8 mouse cellular contexts compared by ENCODE assay signal in genomic region chr2:152330858-152331423, GRCm38 (mm10). TPM values are rescaled to one million over a fixed set of nuclear protein-coding genes. Genes with fewer than 3 reads are reported as not detected.
DNase-seq lines count a peak whose midpoint lies in the region; ATAC-seq and TF ChIP-seq lines count a peak whose summit lies in the region.

No protein-coding gene starts in this region.

- no peak for TF ChIP-seq POLR2A in embryonic fibroblast, embryonic 13.5 days (IDR thresholded peaks at IDR 0.05; ENCODE audit: low read depth, low read length)

- peak overlapping the region; percentile 91 for H3K4me2 ChIP-seq in neural tube, embryonic 13.5 days

- no peak for TF ChIP-seq CTCF in embryonic fibroblast, embryonic 13.5 days (IDR thresholded peaks at IDR 0.05; ENCODE audit: borderline replicate concordance, insufficient read depth, low read length)

- H3K9ac ChIP-seq in neural tube, embryonic 13.5 days: peak overlapping the region; percentile 92

- no peaks in the 10 kb centered on the region for H3K27me3 ChIP-seq in megakaryocyte, embryonic 14.5 days (replicated peaks)
- peaks cover 17% of the 10 kb centered on the region for H3K27me3 ChIP-seq in limb, embryonic 10.5 days (ENCODE audit: low read depth, poor library complexity, severe bottlenecking)
- no peaks in the 10 kb centered on the region for H3K27me3 ChIP-seq in neural tube, embryonic 13.5 days

- 70% methylated on average over 7 of the region's 7 CpGs for WGBS in limb, embryonic 10.5 days
- WGBS in neural tube, embryonic 13.5 days: 73% methylated on average over 7 of the region's 7 CpGs

- no peak for DNase-seq in limb, embryonic 10.5 days (ENCODE audit: low spot score)
- no peak for DNase-seq in yolk sac, embryonic 10.5 days (ENCODE audit: low spot score)
- DNase-seq in cerebellum, adult 11-12 months: no peak
- no peak for DNase-seq in left cerebral cortex, postnatal 14 days (ENCODE audit: low spot score in 2 of 2)

- peak overlapping the region; percentile 98 for H3K4me3 ChIP-seq in megakaryocyte, embryonic 14.5 days (replicated peaks)
- H3K4me3 ChIP-seq in embryonic fibroblast, embryonic 13.5 days (ENCODE audit: insufficient read depth, low read length): peak overlapping the region; percentile 92
- H3K4me3 ChIP-seq in limb, embryonic 10.5 days: peak overlapping the region; percentile 71
- H3K4me3 ChIP-seq in neural tube, embryonic 13.5 days: peak overlapping the region; percentile 92

- peaks cover 79% of the 10 kb centered on the region for H3K4me1 ChIP-seq in megakaryocyte, embryonic 14.5 days
- H3K4me1 ChIP-seq in embryonic fibroblast, embryonic 13.5 days (ENCODE audit: control insufficient read depth, insufficient read depth, low read length): peaks cover 1% of the 10 kb centered on the region; the same call in 1 of the 2 replicates
- H3K4me1 ChIP-seq in limb, embryonic 10.5 days: peaks cover 23% of the 10 kb centered on the region
- peaks cover 27% of the 10 kb centered on the region for H3K4me1 ChIP-seq in neural tube, embryonic 13.5 days (replicated peaks)

- no peak for ATAC-seq in megakaryocyte, adult 5-6 weeks (ENCODE audit: poor library complexity, severe bottlenecking)
- ATAC-seq in neural tube, embryonic 13.5 days (ENCODE audit: low read depth): no peak

- no peak overlapping the region for H3K27ac ChIP-seq in embryonic fibroblast, embryonic 13.5 days (ENCODE audit: insufficient read depth, low read length)
- 0 out of 2 replicates have a peak overlapping the region, but pooled peaks have one; percentile 93 for H3K27ac ChIP-seq in limb, embryonic 10.5 days
- H3K27ac ChIP-seq in neural tube, embryonic 13.5 days (replicated peaks): no peak overlapping the region

- peaks cover 48% of the 10 kb centered on the region for H3K36me3 ChIP-seq in megakaryocyte, embryonic 14.5 days (replicated peaks; ENCODE audit: low read length)
- H3K36me3 ChIP-seq in limb, embryonic 10.5 days: peaks cover 50% of the 10 kb centered on the region
- peaks cover 34% of the 10 kb centered on the region for H3K36me3 ChIP-seq in neural tube, embryonic 13.5 days

- intact Hi-C loops in left cerebral cortex, postnatal 14 days (cut with DNase I): no loop called here

- no peaks in the 10 kb centered on the region for H3K9me3 ChIP-seq in megakaryocyte, embryonic 14.5 days
- no peaks in the 10 kb centered on the region for H3K9me3 ChIP-seq in limb, embryonic 10.5 days (replicated peaks)
- no peaks in the 10 kb centered on the region for H3K9me3 ChIP-seq in neural tube, embryonic 13.5 days

RNA-seq across cellular contexts. Expression of gene Rbck1, which starts 1.5 kb away (rescaled TPM):
- 152 and 308 TPM in 2 replicates for polyA plus RNA-seq in megakaryocyte, embryonic 14.5 days (2012; ENCODE audit: insufficient read depth, low replicate concordance)
- 45.4 and 46.2 TPM in 2 replicates for total RNA-seq in megakaryocyte, adult 5-6 weeks (2015)
- 54.8 and 55.5 TPM in 2 replicates for total RNA-seq in megakaryocyte, adult 5-6 weeks (2017)
- 59.0 and 79.2 TPM in 2 replicates for polyA plus RNA-seq in embryonic fibroblast, embryonic 13.5 days (2011; ENCODE audit: insufficient read length, low read depth, missing spikeins)
- polyA plus RNA-seq in limb, embryonic 10.5 days (2016; fragmentation: Nextera tagmentation; extraction: Ambion mirVana): 85.8 and 92.6 TPM in 2 replicates
- polyA plus RNA-seq in neural tube, embryonic 13.5 days (2015; fragmentation: Nextera tagmentation; extraction: Ambion mirVana): 92.9 and 93.1 TPM in 2 replicates
- total RNA-seq in left cerebral cortex, postnatal 14 days (2021): 100 to 1,000 TPM; 107 to 116 TPM

RNA-seq across cellular contexts. Expression of gene Trib3, which starts 12.9 kb away (rescaled TPM):
- polyA plus RNA-seq in megakaryocyte, embryonic 14.5 days (2012; ENCODE audit: insufficient read depth, low replicate concordance): 26.3 and 95.5 TPM in 2 replicates
- 0.16 and 1.3 TPM in 2 replicates for total RNA-seq in megakaryocyte, adult 5-6 weeks (2015)
- 1.1 TPM in 1 of 2 replicates, not detected in the other for total RNA-seq in megakaryocyte, adult 5-6 weeks (2017)
- polyA plus RNA-seq in embryonic fibroblast, embryonic 13.5 days (2011; ENCODE audit: insufficient read length, low read depth, missing spikeins): 49.1 and 85.1 TPM in 2 replicates
- 2.6 and 3.2 TPM in 2 replicates for polyA plus RNA-seq in limb, embryonic 10.5 days (2016; fragmentation: Nextera tagmentation; extraction: Ambion mirVana)
- 1.1 and 2.1 TPM in 2 replicates for polyA plus RNA-seq in neural tube, embryonic 13.5 days (2015; fragmentation: Nextera tagmentation; extraction: Ambion mirVana)
- total RNA-seq in left cerebral cortex, postnatal 14 days (2021): under 1 TPM; 0.34 to 0.99 TPM

RNA-seq across cellular contexts. Expression of gene Tbc1d20, which starts 37.3 kb away (rescaled TPM):
- 6.9 and 22.2 TPM in 2 replicates for polyA plus RNA-seq in megakaryocyte, embryonic 14.5 days (2012; ENCODE audit: insufficient read depth, low replicate concordance)
- 23.3 and 28.1 TPM in 2 replicates for total RNA-seq in megakaryocyte, adult 5-6 weeks (2015)
- 23.2 and 28.9 TPM in 2 replicates for total RNA-seq in megakaryocyte, adult 5-6 weeks (2017)
- polyA plus RNA-seq in embryonic fibroblast, embryonic 13.5 days (2011; ENCODE audit: insufficient read length, low read depth, missing spikeins): 61.7 and 74.1 TPM in 2 replicates
- polyA plus RNA-seq in limb, embryonic 10.5 days (2016; fragmentation: Nextera tagmentation; extraction: Ambion mirVana): 31.2 and 37.1 TPM in 2 replicates
- polyA plus RNA-seq in neural tube, embryonic 13.5 days (2015; fragmentation: Nextera tagmentation; extraction: Ambion mirVana): 31.7 and 34.2 TPM in 2 replicates
- total RNA-seq in left cerebral cortex, postnatal 14 days (2021): 10 to 100 TPM; 50.1 to 54.8 TPM

RNA-seq across cellular contexts. Expression of gene Nrsn2, which starts 45.5 kb away (rescaled TPM):
- 1.2 TPM in 1 of 2 replicates, not detected in the other for polyA plus RNA-seq in megakaryocyte, embryonic 14.5 days (2012; ENCODE audit: insufficient read depth, low replicate concordance)
- total RNA-seq in megakaryocyte, adult 5-6 weeks (2015): not detected in 2 replicates
- not detected in 2 replicates for total RNA-seq in megakaryocyte, adult 5-6 weeks (2017)
- polyA plus RNA-seq in embryonic fibroblast, embryonic 13.5 days (2011; ENCODE audit: insufficient read length, low read depth, missing spikeins): not detected in 2 replicates
- 0.59 and 1.4 TPM in 2 replicates for polyA plus RNA-seq in limb, embryonic 10.5 days (2016; fragmentation: Nextera tagmentation; extraction: Ambion mirVana)
- polyA plus RNA-seq in neural tube, embryonic 13.5 days (2015; fragmentation: Nextera tagmentation; extraction: Ambion mirVana): 30.7 and 32.0 TPM in 2 replicates
- total RNA-seq in left cerebral cortex, postnatal 14 days (2021): 10 to 100 TPM; 38.3 to 57.6 TPM
